Mouse (Mus musculus) forebrain, embryonic 10.5 days (tissue): ENCODE data around the gene Cyct. TPM values are rescaled to one million over a fixed set of nuclear protein-coding genes. Genes with fewer than 3 reads are reported as not detected.

Source experiments
- DNase-seq: peaks from one replicate; pipeline ENCODE4 v3.0.0-alpha.2; 2017; ENCODE audit warnings: low spot score; ENCODE audit errors: extremely low spot score
- H3K27ac ChIP-seq: fragments of 300-500 bp; sonication (generic); 2 replicates; pipeline ENCODE4 v1.5.1; 2016; ENCODE audit warnings: mild to moderate bottlenecking
- H3K27me3 ChIP-seq: fragments of 300-500 bp; sonication (generic); 2 replicates; pipeline ENCODE4 v1.6.1; 2016; ENCODE audit warnings: mild to moderate bottlenecking; ENCODE audit not compliant: poor library complexity, severe bottlenecking
- H3K36me3 ChIP-seq: fragments of 300-500 bp; sonication (generic); replicated peaks from 2 replicates; pipeline ENCODE4 v1.6.1; 2016; ENCODE audit warnings: mild to moderate bottlenecking, moderate library complexity
- H3K4me1 ChIP-seq: fragments of 300-500 bp; sonication (generic); 2 replicates; pipeline ENCODE4 v1.6.1; 2016
- H3K4me3 ChIP-seq: fragments of 300-500 bp; sonication (generic); 2 replicates; pipeline ENCODE4 v1.5.1; 2016; ENCODE audit warnings: mild to moderate bottlenecking, moderate library complexity
- H3K9me3 ChIP-seq: fragments of 300-500 bp; sonication (generic); 2 replicates; pipeline ENCODE4 v1.6.1; 2016; ENCODE audit warnings: mild to moderate bottlenecking, moderate library complexity
- WGBS: fragments of 180-500 bp; shearing (Covaris S2); methylation state at CpG from one replicate; pipeline ENCODE4 v1.1.7; 2016; 5-methylcytosine and 5-hydroxymethylcytosine counted together
- polyA plus RNA-seq: library from polyadenylated mRNA; unstranded; fragments of >200 nt; fragmentation: Nextera tagmentation; extraction: Ambion mirVana; gene quantifications from 2 replicates; pipeline ENCODE4 v1.2.1, GENCODE M21; 2016

Cyct gene
- polyA plus RNA-seq, 1 experiment from 2014 or later = not detected

- peaks cover 34% of the 10 kb centered on the region for H3K36me3 ChIP-seq
- WGBS = 0% methylated on average over 61 of the region's 61 CpGs
- H3K4me3 ChIP-seq = peak within 1 kb of the TSS; percentile 98
- peaks cover 13% of the 10 kb centered on the region for H3K4me1 ChIP-seq
- DNase-seq = peak; percentile 82
- peak within 1 kb of the TSS; percentile 93 for H3K27ac ChIP-seq
- H3K9me3 ChIP-seq = no peaks in the 10 kb centered on the region
- H3K27me3 ChIP-seq = no peaks in the 10 kb centered on the region
Observed at GRCm38 (mm10) chr2:76369821-76370655, 9.8 kb upstream of the Cyct start, which contains the start of gene Rbm45. Gene Rbm45, plus strand, starts transcription at chr2:76369984.

GRCm38 (mm10) chr2:76368861-76369660 is 8.8 kb upstream of the Cyct start:
- Histone ChIP-seq H3K27me3 (no peaks in the 10 kb centered on the region), H3K4me3 (no peak overlapping the region), H3K4me1 (peaks cover 13% of the 10 kb centered on the region), H3K36me3 (peaks cover 24% of the 10 kb centered on the region), H3K9me3 (no peaks in the 10 kb centered on the region), H3K27ac (no peak overlapping the region)
- DNase-seq = no peak
- 74% methylated on average over 13 of the region's 13 CpGs for WGBS

DNA sequence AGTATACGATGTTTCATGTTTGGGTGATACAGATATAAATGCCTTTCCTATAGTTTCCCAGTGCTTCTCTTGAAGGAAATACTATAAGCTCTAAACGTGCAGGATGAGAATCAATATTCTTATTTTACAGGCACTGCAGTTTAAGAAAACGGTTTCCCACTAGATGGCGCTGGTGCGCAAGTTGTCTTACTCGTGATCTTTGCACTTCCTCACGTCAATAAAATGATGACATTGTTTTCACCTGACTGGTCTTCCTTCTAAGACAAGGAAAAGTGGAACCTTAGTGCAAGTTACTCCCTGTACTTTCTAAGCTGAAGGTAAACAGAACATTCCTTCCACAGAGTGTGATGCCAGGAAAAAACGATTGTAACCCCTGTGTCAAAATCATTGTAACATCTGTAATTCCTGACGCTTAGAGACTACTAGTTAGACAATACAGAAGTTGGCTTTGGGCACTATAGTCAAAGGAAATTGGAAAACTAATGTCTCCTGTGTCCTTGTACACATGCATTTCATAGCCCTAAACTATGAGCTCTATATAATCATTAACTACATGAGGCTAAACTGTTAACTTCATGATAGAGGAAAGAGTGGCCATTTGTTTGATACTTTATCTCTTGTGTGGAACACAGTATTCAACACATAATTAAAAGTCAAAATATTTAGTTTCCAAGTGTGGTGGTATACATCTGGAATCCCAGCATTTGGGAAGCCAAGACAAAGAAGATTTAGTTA is 7.1 kb upstream of the Cyct start:
- no peak overlapping the region for H3K27ac ChIP-seq
- H3K27me3 ChIP-seq = no peaks in the 10 kb centered on the region
- no peak overlapping the region for H3K4me3 ChIP-seq
- H3K9me3 ChIP-seq = no peaks in the 10 kb centered on the region
- H3K4me1 ChIP-seq = peaks cover 13% of the 10 kb centered on the region
- 20% methylated on average over 9 of the region's 9 CpGs for WGBS
- peaks cover 8% of the 10 kb centered on the region for H3K36me3 ChIP-seq
- peak; percentile 59 for DNase-seq

- Histone ChIP-seq H3K27me3 (no peaks in the 10 kb centered on the region), H3K4me1 (peaks cover 4% of the 10 kb centered on the region), H3K9me3 (no peaks in the 10 kb centered on the region), H3K4me3 (no peak overlapping the region), H3K27ac (no peak overlapping the region), H3K36me3 (no peaks in the 10 kb centered on the region)
- WGBS = 78% methylated on average over 4 of the region's 4 CpGs
- no peak for DNase-seq
Observed at GRCm38 (mm10) chr2:76365811-76366210, 5.6 kb upstream of the Cyct start.

GRCm38 (mm10) chr2:76362111-76362510 is 1.9 kb upstream of the Cyct start:
- whole genome bisulfite sequencing = 55% methylated on average over 2 of the region's 2 CpGs
- no peak for DNase-seq
- Histone ChIP-seq H3K27me3 (no peaks in the 10 kb centered on the region), H3K4me1 (no peaks in the 10 kb centered on the region), H3K4me3 (no peak overlapping the region), H3K36me3 (no peaks in the 10 kb centered on the region), H3K9me3 (no peaks in the 10 kb centered on the region), H3K27ac (no peak overlapping the region)

DNA sequence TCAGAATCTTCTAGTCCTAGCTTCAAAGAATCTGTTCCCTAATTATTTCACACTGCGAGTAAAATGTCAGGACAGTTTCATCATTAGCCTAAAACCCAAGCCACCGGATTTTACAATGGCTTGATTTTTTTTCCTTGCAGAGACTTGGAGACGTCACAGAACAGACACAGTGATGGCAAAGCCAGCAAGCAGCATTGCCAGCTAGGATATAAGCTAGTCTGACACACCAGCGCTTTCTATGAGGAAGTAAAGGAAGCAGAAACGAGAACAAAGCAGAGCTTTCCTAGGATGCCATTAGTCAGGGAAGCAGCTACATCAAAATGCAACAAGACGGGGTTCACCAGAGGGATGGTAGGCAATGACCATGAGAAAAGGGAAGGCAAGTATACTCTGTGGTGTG is 12.4 kb downstream of the Cyct start:
- no peak overlapping the region for H3K4me3 ChIP-seq
- H3K36me3 ChIP-seq = no peaks in the 10 kb centered on the region
- no peaks in the 10 kb centered on the region for H3K9me3 ChIP-seq
- no peak overlapping the region for H3K27ac ChIP-seq
- 80% methylated on average over 6 of the region's 6 CpGs for WGBS
- no peaks in the 10 kb centered on the region for H3K4me1 ChIP-seq
- DNase-seq = no peak
- no peaks in the 10 kb centered on the region for H3K27me3 ChIP-seq

DNA sequence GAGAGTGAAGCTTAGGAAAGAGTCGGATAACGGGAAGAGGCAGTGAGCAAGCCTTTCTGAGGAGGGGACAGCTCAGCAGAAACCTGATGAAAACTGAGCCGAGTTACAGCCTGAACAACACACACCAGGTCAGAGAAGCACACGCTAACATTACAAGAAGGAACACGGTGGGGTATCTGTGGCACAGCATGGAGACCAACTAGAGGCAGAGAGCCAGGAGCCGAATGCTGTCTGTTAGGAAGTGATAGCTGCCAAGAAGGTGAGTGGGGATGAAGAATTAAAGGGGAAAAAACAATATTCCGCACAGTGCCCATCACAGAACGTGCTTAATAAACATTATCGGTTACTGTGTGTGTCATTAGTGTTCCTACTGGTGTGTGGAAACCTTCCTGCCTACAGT is 18.1 kb downstream of the Cyct start:
- H3K4me1 ChIP-seq = peaks cover 11% of the 10 kb centered on the region
- H3K36me3 ChIP-seq = no peaks in the 10 kb centered on the region
- H3K27me3 ChIP-seq = peaks cover 32% of the 10 kb centered on the region
- no peak overlapping the region for H3K4me3 ChIP-seq
- no peaks in the 10 kb centered on the region for H3K9me3 ChIP-seq
- no peak for DNase-seq
- 93% methylated on average over 9 of the region's 9 CpGs for WGBS
- no peak overlapping the region for H3K27ac ChIP-seq

DNA sequence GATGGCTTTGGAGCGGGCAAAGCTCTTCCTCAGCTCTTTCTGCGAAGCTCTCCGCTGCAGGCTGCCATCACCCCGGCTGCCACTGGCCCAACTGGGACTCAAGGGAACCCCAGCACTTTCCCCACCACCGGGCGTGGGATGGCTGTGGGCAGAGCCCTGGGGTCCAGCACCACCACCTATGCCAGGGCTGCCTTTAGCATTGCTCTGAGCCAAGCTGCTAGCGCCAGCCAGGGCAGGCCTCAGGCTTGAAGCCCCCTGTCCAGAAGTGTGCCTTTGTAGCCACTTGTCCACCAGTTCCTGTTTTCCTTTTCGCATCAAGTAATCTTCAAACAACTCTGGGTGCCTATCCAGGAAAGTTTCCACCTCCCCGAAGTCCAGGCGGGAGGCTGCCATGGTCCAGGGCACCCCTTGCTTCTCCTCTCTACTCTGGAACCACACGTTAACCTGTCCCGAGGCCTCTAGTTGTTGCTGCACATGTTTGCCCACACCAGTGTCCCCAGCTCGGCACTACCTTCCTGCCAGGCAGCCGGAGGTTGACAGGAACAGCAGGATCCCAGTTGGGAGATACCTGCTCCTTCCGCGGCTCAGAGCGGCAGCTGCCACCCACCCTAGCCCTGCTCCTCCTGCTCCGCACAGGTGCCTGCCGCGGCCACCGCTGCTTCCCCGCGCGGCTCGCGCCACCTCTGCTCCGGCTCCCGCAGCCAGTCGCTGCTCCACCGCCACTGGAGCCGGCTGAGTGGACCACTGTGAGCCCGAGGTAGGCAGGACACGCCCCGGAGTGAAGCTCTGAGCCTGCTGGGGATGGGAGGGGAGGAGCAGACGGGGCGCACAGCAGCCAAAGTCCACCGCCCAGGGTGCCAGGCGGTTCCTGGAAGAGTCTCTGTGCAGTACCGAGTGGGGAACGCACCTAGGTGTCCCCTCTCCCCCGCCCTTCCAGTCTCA is 21.8 kb downstream of the Cyct start, which contains the start of gene Pde11a:
Gene Pde11a, minus strand, starts transcription at position 560 of the 942 bp plus-strand sequence.
- H3K4me1 ChIP-seq = peaks cover 11% of the 10 kb centered on the region
- DNase-seq = peak; percentile 48
- no peaks in the 10 kb centered on the region for H3K9me3 ChIP-seq
- peak within 1 kb of the TSS; percentile 63 for H3K27ac ChIP-seq
- 18% methylated on average over 41 of the region's 41 CpGs for WGBS
- H3K36me3 ChIP-seq = no peaks in the 10 kb centered on the region
- H3K27me3 ChIP-seq = peaks cover 37% of the 10 kb centered on the region
- peak within 1 kb of the TSS; percentile 63 for H3K4me3 ChIP-seq

- 82% methylated on average over 5 of the region's 5 CpGs for WGBS
- DNase-seq = no peak
- Histone ChIP-seq H3K4me3 (no peak overlapping the region), H3K27me3 (peaks cover 29% of the 10 kb centered on the region), H3K36me3 (no peaks in the 10 kb centered on the region), H3K9me3 (no peaks in the 10 kb centered on the region), H3K4me1 (peaks cover 18% of the 10 kb centered on the region), H3K27ac (no peak overlapping the region)
Observed at GRCm38 (mm10) chr2:76334596-76334995, 25.7 kb downstream of the Cyct start.

- WGBS = 81% methylated on average over 11 of the region's 11 CpGs
Observed at GRCm38 (mm10) chr2:76332161-76332805, 28.0 kb downstream of the Cyct start.

GRCm38 (mm10) chr2:76330081-76330480 is 30.2 kb downstream of the Cyct start:
- DNase-seq = no peak
- no peak overlapping the region for H3K4me3 ChIP-seq
- H3K36me3 ChIP-seq = no peaks in the 10 kb centered on the region
- H3K9me3 ChIP-seq = no peaks in the 10 kb centered on the region
- H3K27ac ChIP-seq = no peak overlapping the region
- peaks cover 12% of the 10 kb centered on the region for H3K4me1 ChIP-seq
- WGBS = 92% methylated on average over 5 of the region's 5 CpGs
- no peaks in the 10 kb centered on the region for H3K27me3 ChIP-seq

More at GRCm38 (mm10) chr2:76332161-76332805, 28.0 kb downstream of the Cyct start:
- Histone ChIP-seq H3K27ac (no peak overlapping the region), H3K4me1 (peaks cover 12% of the 10 kb centered on the region), H3K36me3 (no peaks in the 10 kb centered on the region), H3K27me3 (peaks cover 5% of the 10 kb centered on the region; the same call in 1 of the 2 replicates), H3K4me3 (no peak overlapping the region), H3K9me3 (no peaks in the 10 kb centered on the region)
- no peak for DNase-seq
